In genomic region chr4:123282500-123282899, GRCm38 (mm10) we compare ENCODE assay signal across 8 mouse cellular contexts. TPM values are rescaled to one million over a fixed set of nuclear protein-coding genes. Genes with fewer than 3 reads are reported as not detected.
A peak's percentile ranks its signal among the peaks of the same experiment; 100 is the strongest.
DNase-seq lines count a peak whose midpoint lies in the region; ATAC-seq and TF ChIP-seq lines count a peak whose summit lies in the region.

No protein-coding gene starts in this region.

- ATAC-seq in kidney, embryonic 14.5 days (ENCODE audit: low FRiP score, low TSS enrichment) = peak; percentile 96
- peak; percentile 87 for ATAC-seq in limb, embryonic 15.5 days (ENCODE audit: insufficient number of reproducible peaks, low FRiP score, low TSS enrichment, low read depth)
- ATAC-seq in midbrain, postnatal 0 days (ENCODE audit: low FRiP score) = peak; percentile 87

- peak overlapping the region; percentile 61 for H3K27ac ChIP-seq in embryonic fibroblast, embryonic 13.5 days (ENCODE audit: insufficient read depth, low read length)
- H3K27ac ChIP-seq in heart, embryonic 10.5 days = peak overlapping the region; percentile 47
- H3K27ac ChIP-seq in kidney, embryonic 14.5 days (ENCODE audit: low read depth, low read length) = no peak overlapping the region
- peak overlapping the region; percentile 75; the same call in 1 of the 2 replicates for H3K27ac ChIP-seq in limb, embryonic 15.5 days
- H3K27ac ChIP-seq in midbrain, postnatal 0 days (ENCODE audit: low read depth, low read length) = no peak overlapping the region; the same call in 1 of the 2 replicates

- TF ChIP-seq CTCF in C2C12 (IDR thresholded peaks at IDR 0.05; ENCODE audit: control insufficient read depth, insufficient read depth, insufficient read length) = peak; percentile 86
- TF ChIP-seq CTCF in embryonic fibroblast, embryonic 13.5 days (IDR thresholded peaks at IDR 0.05; ENCODE audit: borderline replicate concordance, insufficient read depth, low read length) = peak; percentile 69; the same call in 1 of the 2 replicates
- peak; percentile 90 for TF ChIP-seq CTCF in midbrain, postnatal 0 days (IDR thresholded peaks at IDR 0.05)

- H3K36me3 ChIP-seq in C2C12 (ENCODE audit: control insufficient read depth, insufficient read depth) = peaks cover 34% of the 10 kb centered on the region
- peaks cover 32% of the 10 kb centered on the region for H3K36me3 ChIP-seq in heart, embryonic 10.5 days
- peaks cover 23% of the 10 kb centered on the region for H3K36me3 ChIP-seq in kidney, embryonic 14.5 days (ENCODE audit: control insufficient read depth, insufficient read depth, low read length)
- peaks cover 11% of the 10 kb centered on the region for H3K36me3 ChIP-seq in limb, embryonic 15.5 days
- H3K36me3 ChIP-seq in midbrain, postnatal 0 days (ENCODE audit: insufficient read depth, low read length) = 0 out of 2 replicates have a peak, but pooled peaks cover 6% of the 10 kb centered on the region

- no peaks in the 10 kb centered on the region for H3K9me3 ChIP-seq in heart, embryonic 10.5 days
- H3K9me3 ChIP-seq in kidney, embryonic 14.5 days (ENCODE audit: control insufficient read depth, low read length) = no peaks in the 10 kb centered on the region
- no peaks in the 10 kb centered on the region for H3K9me3 ChIP-seq in limb, embryonic 15.5 days
- no peaks in the 10 kb centered on the region for H3K9me3 ChIP-seq in midbrain, postnatal 0 days (ENCODE audit: low read length)

- peak; percentile 92 for DNase-seq in brain, adult 2 months (ENCODE audit: low read depth, low spot score)
- peak; percentile 97 for DNase-seq in heart, embryonic 10.5 days (ENCODE audit: low spot score)
- DNase-seq in midbrain, postnatal 0 days (ENCODE audit: low spot score) = peak; percentile 91
- peak; percentile 92 to 96 for DNase-seq in spleen, postnatal 10 days (ENCODE audit: low spot score in 2 of 2)

- H3K79me3 ChIP-seq in C2C12 (ENCODE audit: low read depth) = peaks cover 39% of the 10 kb centered on the region

- H3K79me2 ChIP-seq in C2C12 (ENCODE audit: control insufficient read depth, insufficient read depth) = peaks cover 45% of the 10 kb centered on the region

- peak overlapping the region; percentile 80 for H3K4me2 ChIP-seq in kidney, embryonic 14.5 days (replicated peaks; ENCODE audit: low read depth, low read length)
- peak overlapping the region; percentile 74 for H3K4me2 ChIP-seq in limb, embryonic 15.5 days
- peak overlapping the region; percentile 71 for H3K4me2 ChIP-seq in midbrain, postnatal 0 days (ENCODE audit: low read depth, low read length, poor library complexity, severe bottlenecking)

- peaks cover 9% of the 10 kb centered on the region for H3K4me1 ChIP-seq in embryonic fibroblast, embryonic 13.5 days (ENCODE audit: control insufficient read depth, insufficient read depth, low read length)
- peaks cover 30% of the 10 kb centered on the region for H3K4me1 ChIP-seq in heart, embryonic 10.5 days
- peaks cover 19% of the 10 kb centered on the region for H3K4me1 ChIP-seq in kidney, embryonic 14.5 days (ENCODE audit: control insufficient read depth, insufficient read depth, low read length)
- H3K4me1 ChIP-seq in limb, embryonic 15.5 days = peaks cover 25% of the 10 kb centered on the region
- H3K4me1 ChIP-seq in midbrain, postnatal 0 days (ENCODE audit: insufficient read depth, low read length) = peaks cover 7% of the 10 kb centered on the region

- peaks cover 6% of the 10 kb centered on the region for H3K27me3 ChIP-seq in C2C12 (ENCODE audit: control insufficient read depth, insufficient read depth, insufficient read length)
- no peaks in the 10 kb centered on the region; the same call in 1 of the 2 replicates for H3K27me3 ChIP-seq in heart, embryonic 10.5 days (ENCODE audit: insufficient read depth, poor library complexity, severe bottlenecking)
- H3K27me3 ChIP-seq in kidney, embryonic 14.5 days (ENCODE audit: control insufficient read depth, insufficient read depth, low read length) = no peaks in the 10 kb centered on the region
- H3K27me3 ChIP-seq in limb, embryonic 15.5 days = no peaks in the 10 kb centered on the region
- H3K27me3 ChIP-seq in midbrain, postnatal 0 days (ENCODE audit: insufficient read depth, low read length) = no peaks in the 10 kb centered on the region

- peak; percentile 84 for TF ChIP-seq POLR2A in embryonic fibroblast, embryonic 13.5 days (IDR thresholded peaks at IDR 0.05; ENCODE audit: low read depth, low read length)

- WGBS in heart, embryonic 10.5 days = under 1% methylated on average over 25 of the region's 25 CpGs
- WGBS in kidney, embryonic 14.5 days = 1% methylated on average over 25 of the region's 25 CpGs
- WGBS in limb, embryonic 15.5 days = under 1% methylated on average over 25 of the region's 25 CpGs
- WGBS in midbrain, postnatal 0 days = under 1% methylated on average over 25 of the region's 25 CpGs

- H3K9ac ChIP-seq in kidney, embryonic 14.5 days (ENCODE audit: low read depth, low read length) = peak overlapping the region; percentile 67; the same call in 1 of the 2 replicates
- H3K9ac ChIP-seq in limb, embryonic 15.5 days = peak overlapping the region; percentile 42; the same call in 1 of the 2 replicates
- peak overlapping the region; percentile 54 for H3K9ac ChIP-seq in midbrain, postnatal 0 days (replicated peaks; ENCODE audit: low read length, poor library complexity, severe bottlenecking)

- H3K4me3 ChIP-seq in C2C12 (ENCODE audit: insufficient read depth, poor library complexity, severe bottlenecking) = peak overlapping the region; percentile 49
- peak overlapping the region; percentile 95 for H3K4me3 ChIP-seq in embryonic fibroblast, embryonic 13.5 days (ENCODE audit: insufficient read depth, low read length)
- H3K4me3 ChIP-seq in heart, embryonic 10.5 days = peak overlapping the region; percentile 75
- peak overlapping the region; percentile 64 for H3K4me3 ChIP-seq in kidney, embryonic 14.5 days (ENCODE audit: low read length)
- peak overlapping the region; percentile 56 for H3K4me3 ChIP-seq in limb, embryonic 15.5 days
- peak overlapping the region; percentile 58 for H3K4me3 ChIP-seq in midbrain, postnatal 0 days (ENCODE audit: low read depth, low read length)

- H3ac ChIP-seq in C2C12 (ENCODE audit: control insufficient read depth, insufficient read length, low read depth) = no peak overlapping the region

TF ChIP-seq in C2C12, 6 proteins besides CTCF, POLR2A, EP300 and RAD21:
- TF ChIP-seq MYOD1 (IDR thresholded peaks at IDR 0.05; ENCODE audit: control insufficient read depth, insufficient read length, low read depth) (no peak), MYOG (IDR thresholded peaks at IDR 0.05; ENCODE audit: control insufficient read depth, extremely low read depth, insufficient read length) (no peak), MAX (IDR thresholded peaks at IDR 0.05) (peak; percentile 64)

RNA-seq across cellular contexts. Expression of gene Pabpc4, which starts 20.3 kb away (rescaled TPM):
- 175 TPM for polyA plus RNA-seq in C2C12 (2012; fragmentation: generic; extraction: Trizol)
- polyA plus RNA-seq in embryonic fibroblast, embryonic 13.5 days (2011; ENCODE audit: insufficient read length, low read depth, missing spikeins) = 151 and 154 TPM in 2 replicates
- 70.4 and 73.3 TPM in 2 replicates for polyA plus RNA-seq in heart, embryonic 10.5 days (2016; fragmentation: Nextera tagmentation; extraction: Ambion mirVana)
- 63.9 and 82.6 TPM in 2 replicates for polyA plus RNA-seq in kidney, embryonic 14.5 days (2014; fragmentation: Nextera tagmentation; extraction: Ambion mirVana)
- polyA plus RNA-seq in limb, embryonic 15.5 days (2015; fragmentation: Nextera tagmentation; extraction: Ambion mirVana) = 40.1 and 42.6 TPM in 2 replicates
- total RNA-seq in midbrain, postnatal 0 days (2014; rRNA removed) = 85.4 and 88.6 TPM in 2 replicates
- 23.5 and 25.0 TPM in 2 replicates for polyA plus RNA-seq in midbrain, postnatal 0 days (2015; fragmentation: Nextera tagmentation; extraction: Ambion mirVana)

RNA-seq across cellular contexts. Expression of gene Oxct2a, which starts 40.9 kb away (rescaled TPM):
- 0.05 TPM for polyA plus RNA-seq in C2C12 (2012; fragmentation: generic; extraction: Trizol)
- not detected in 2 replicates for polyA plus RNA-seq in embryonic fibroblast, embryonic 13.5 days (2011; ENCODE audit: insufficient read length, low read depth, missing spikeins)
- not detected in 2 replicates for polyA plus RNA-seq in heart, embryonic 10.5 days (2016; fragmentation: Nextera tagmentation; extraction: Ambion mirVana)
- polyA plus RNA-seq in kidney, embryonic 14.5 days (2014; fragmentation: Nextera tagmentation; extraction: Ambion mirVana) = not detected in 2 replicates
- polyA plus RNA-seq in limb, embryonic 15.5 days (2015; fragmentation: Nextera tagmentation; extraction: Ambion mirVana) = 0.17 TPM in 1 of 2 replicates, not detected in the other
- total RNA-seq in midbrain, postnatal 0 days (2014; rRNA removed) = not detected in 2 replicates
- 0.17 and 0.21 TPM in 2 replicates for polyA plus RNA-seq in midbrain, postnatal 0 days (2015; fragmentation: Nextera tagmentation; extraction: Ambion mirVana)

RNA-seq across cellular contexts. Expression of gene Heyl, which starts 49.1 kb away (rescaled TPM):
- 0.61 TPM for polyA plus RNA-seq in C2C12 (2012; fragmentation: generic; extraction: Trizol)
- 1.3 and 2.9 TPM in 2 replicates for polyA plus RNA-seq in embryonic fibroblast, embryonic 13.5 days (2011; ENCODE audit: insufficient read length, low read depth, missing spikeins)
- 3.2 and 3.9 TPM in 2 replicates for polyA plus RNA-seq in heart, embryonic 10.5 days (2016; fragmentation: Nextera tagmentation; extraction: Ambion mirVana)
- polyA plus RNA-seq in kidney, embryonic 14.5 days (2014; fragmentation: Nextera tagmentation; extraction: Ambion mirVana) = 25.1 and 50.2 TPM in 2 replicates
- polyA plus RNA-seq in limb, embryonic 15.5 days (2015; fragmentation: Nextera tagmentation; extraction: Ambion mirVana) = 11.0 and 15.6 TPM in 2 replicates
- total RNA-seq in midbrain, postnatal 0 days (2014; rRNA removed) = 2.9 and 5.0 TPM in 2 replicates
- polyA plus RNA-seq in midbrain, postnatal 0 days (2015; fragmentation: Nextera tagmentation; extraction: Ambion mirVana) = 4.7 and 5.1 TPM in 2 replicates

Comparison
In these comparisons a context has a peak if more than half of its experiments do, and no peak if none do; other contexts are left out.
1. H3K27ac ChIP-seq: peak in embryonic fibroblast, embryonic 13.5 days (single experiment), heart, embryonic 10.5 days (single experiment) and limb, embryonic 15.5 days (single experiment); none in kidney, embryonic 14.5 days (single experiment) and midbrain, postnatal 0 days (single experiment).
2. Peak in every context shown above with its lines, with median percentiles within 50 percentile points of each other: H3K4me3 ChIP-seq, CTCF ChIP-seq, DNase-seq, ATAC-seq, H3K4me2 ChIP-seq and H3K9ac ChIP-seq.